Mouse (Mus musculus) midbrain, embryonic 14.5 days (tissue): ENCODE measurements around the gene Aebp1. TPM values are rescaled to one million over a fixed set of nuclear protein-coding genes. Genes with fewer than 3 reads are reported as not detected.

Source experiments
- ATAC-seq: fragments of 200-750 bp; cut with Nextera tagmentation; 2 replicates; pipeline ENCODE4 v1.8.0; 2017; ENCODE audit warnings: moderate number of reproducible peaks, moderate library complexity; ENCODE audit not compliant: low FRiP score, low TSS enrichment
- DNase-seq: peaks from one replicate; pipeline ENCODE4 v3.0.0-alpha.2; 2015
- H3K27ac ChIP-seq: fragments of 300-500 bp; sonication (generic); replicated peaks from 2 replicates; pipeline ENCODE4 v1.5.1; 2014; ENCODE audit warnings: mild to moderate bottlenecking, low read depth, low read length, moderate library complexity
- H3K27me3 ChIP-seq: fragments of 300-500 bp; sonication (generic); 2 replicates; pipeline ENCODE4 v1.6.1; 2014; ENCODE audit warnings: low read length, control low read depth, mixed read lengths; ENCODE audit not compliant: control insufficient read depth, insufficient read depth
- H3K36me3 ChIP-seq: fragments of 300-500 bp; sonication (generic); 2 replicates; pipeline ENCODE4 v1.6.1; 2014; ENCODE audit warnings: low read length, control low read depth; ENCODE audit not compliant: control insufficient read depth, insufficient read depth
- H3K4me1 ChIP-seq: fragments of 300-500 bp; sonication (generic); 2 replicates; pipeline ENCODE4 v1.6.1; 2014; ENCODE audit warnings: mild to moderate bottlenecking, antibody characterized with exemption, low read length, control low read depth; ENCODE audit not compliant: control insufficient read depth, insufficient read depth
- H3K4me2 ChIP-seq: fragments of 300-500 bp; sonication (generic); 2 replicates; pipeline ENCODE4 v1.6.1; 2014; ENCODE audit warnings: mild to moderate bottlenecking, low read length, moderate library complexity
- H3K4me3 ChIP-seq: fragments of 300-500 bp; sonication (generic); replicated peaks from 2 replicates; pipeline ENCODE4 v1.5.1; 2014; ENCODE audit warnings: low read depth, low read length
- H3K9ac ChIP-seq: fragments of 300-500 bp; sonication (generic); replicated peaks from 2 replicates; pipeline ENCODE4 v1.6.1; 2014; ENCODE audit warnings: mild to moderate bottlenecking, low read length, moderate library complexity
- H3K9me3 ChIP-seq: fragments of 300-500 bp; sonication (generic); 2 replicates; pipeline ENCODE4 v1.6.1; 2016; ENCODE audit warnings: low read length, control low read depth, mixed read lengths; ENCODE audit not compliant: control insufficient read depth
- WGBS: fragments of 180-500 bp; shearing (Covaris S2); extraction: QIAGEN DNeasy Blood & Tissue Kit; methylation state at CpG from one replicate; pipeline ENCODE4 v1.1.7; 2014; 5-methylcytosine and 5-hydroxymethylcytosine counted together
- polyA plus RNA-seq: library from polyadenylated mRNA; unstranded; fragments of >200 nt; fragmentation: Nextera tagmentation; extraction: Ambion mirVana; gene quantifications from 2 replicates; pipeline ENCODE4 v1.2.1, GENCODE M21; 2014

Aebp1 gene
- polyA plus RNA-seq, 1 experiment from 2014 or later = 8.5 TPM

DNA sequence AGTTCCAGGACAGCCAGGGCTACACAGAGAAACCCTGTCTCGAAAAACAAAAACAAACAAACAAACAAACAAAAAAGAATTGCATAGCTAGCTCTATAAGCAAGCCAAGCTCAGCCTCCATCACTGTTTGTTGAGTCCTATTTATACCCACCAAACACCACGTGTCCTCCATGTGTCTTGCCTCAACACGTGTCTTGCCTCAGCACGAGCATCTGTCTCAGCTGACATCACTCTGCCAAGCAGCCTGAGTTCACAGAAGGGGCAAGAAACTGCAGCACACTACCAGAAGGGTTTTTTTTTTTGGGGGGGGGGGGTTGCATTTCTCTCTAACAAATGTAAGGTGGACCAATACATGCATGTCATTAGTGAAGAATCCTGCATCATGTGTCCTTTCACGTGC is 11.3 kb upstream of the Aebp1 start:
- ATAC-seq (no peak), DNase-seq (no peak)
- Histone ChIP-seq H3K27me3 (no peaks in the 10 kb centered on the region), H3K36me3 (no peaks in the 10 kb centered on the region), H3K9ac (no peak overlapping the region), H3K27ac (no peak overlapping the region), H3K4me3 (no peak overlapping the region), H3K9me3 (no peaks in the 10 kb centered on the region), H3K4me2 (no peak overlapping the region), H3K4me1 (no peaks in the 10 kb centered on the region; the same call in 1 of the 2 replicates)
- 84% methylated on average over 5 of the region's 5 CpGs for WGBS

DNA sequence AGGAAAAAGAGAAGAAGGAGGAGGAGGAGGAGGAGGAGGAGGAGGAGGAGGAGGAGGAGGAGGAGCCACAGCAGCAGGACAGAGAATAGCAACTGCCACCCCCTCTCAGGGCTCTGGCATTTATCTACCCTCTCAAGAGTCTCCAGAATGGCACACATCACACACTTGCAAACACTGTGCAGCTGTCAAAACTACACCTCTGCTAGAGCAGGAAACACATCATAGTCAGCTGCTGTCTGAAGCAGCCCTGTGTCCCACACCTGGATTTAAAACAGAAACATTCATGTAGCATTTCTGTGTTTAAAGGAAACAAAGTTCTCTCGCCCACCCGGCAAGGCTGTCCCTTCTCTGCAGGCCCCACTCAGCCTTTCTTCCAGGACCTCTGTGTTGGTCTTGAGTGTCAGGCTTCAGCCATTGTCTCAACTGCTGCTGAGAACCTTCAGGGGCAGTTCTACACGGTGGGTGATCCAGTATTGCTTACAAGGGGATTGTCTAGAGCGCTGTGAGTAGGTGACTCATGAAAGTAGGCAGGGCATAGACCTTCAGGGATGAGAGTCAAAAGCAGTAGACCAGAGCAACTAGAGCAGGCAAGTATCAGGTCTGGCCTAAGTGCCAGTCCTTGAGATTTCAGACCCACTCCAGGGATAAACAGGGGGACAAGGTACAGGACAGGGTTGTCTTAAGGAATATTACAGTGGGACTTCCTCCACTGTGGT is 10.6 kb upstream of the Aebp1 start:
- ATAC-seq (no peak), DNase-seq (no peak)
- Histone ChIP-seq H3K36me3 (no peaks in the 10 kb centered on the region), H3K9me3 (no peaks in the 10 kb centered on the region), H3K27me3 (no peaks in the 10 kb centered on the region), H3K4me2 (no peak overlapping the region), H3K4me1 (no peaks in the 10 kb centered on the region; the same call in 1 of the 2 replicates), H3K4me3 (no peak overlapping the region), H3K9ac (no peak overlapping the region), H3K27ac (no peak overlapping the region)
- 66% methylated on average over 4 of the region's 4 CpGs for WGBS

DNA sequence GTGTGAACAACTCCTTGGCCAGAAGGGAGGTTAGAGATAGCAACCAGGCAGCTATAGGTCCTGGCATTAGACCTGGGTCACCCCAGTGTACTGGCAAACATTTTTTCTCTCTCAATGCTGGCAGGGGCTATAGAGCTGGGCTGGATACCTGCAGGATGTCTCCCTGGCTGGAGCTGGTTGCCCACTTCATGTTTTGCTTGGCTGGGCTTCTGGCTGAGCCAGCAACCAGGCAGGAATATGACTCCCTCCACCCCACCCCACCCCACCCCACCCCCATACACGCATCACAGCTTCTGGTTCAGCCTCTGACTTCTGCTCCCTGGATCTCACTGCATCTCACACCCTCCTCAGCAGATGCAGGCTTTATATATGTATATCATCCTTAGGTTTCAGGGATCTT is 9.4 kb upstream of the Aebp1 start:
- 50% methylated on average over 1 of the region's 1 CpGs for WGBS
- Histone ChIP-seq H3K9ac (no peak overlapping the region), H3K27ac (no peak overlapping the region), H3K36me3 (no peaks in the 10 kb centered on the region), H3K9me3 (no peaks in the 10 kb centered on the region), H3K27me3 (no peaks in the 10 kb centered on the region), H3K4me1 (no peaks in the 10 kb centered on the region; the same call in 1 of the 2 replicates), H3K4me3 (no peak overlapping the region), H3K4me2 (no peak overlapping the region)
- DNase-seq (no peak), ATAC-seq (no peak)

GRCm38 (mm10) chr11:5855481-5855880 is 6.3 kb upstream of the Aebp1 start:
- Histone ChIP-seq H3K27me3 (no peaks in the 10 kb centered on the region; the same call in 1 of the 2 replicates), H3K9me3 (no peaks in the 10 kb centered on the region), H3K27ac (no peak overlapping the region), H3K36me3 (no peaks in the 10 kb centered on the region), H3K4me3 (no peak overlapping the region), H3K4me2 (no peak overlapping the region), H3K4me1 (no peaks in the 10 kb centered on the region), H3K9ac (no peak overlapping the region)
- no peak for DNase-seq
- no peak for ATAC-seq

DNA sequence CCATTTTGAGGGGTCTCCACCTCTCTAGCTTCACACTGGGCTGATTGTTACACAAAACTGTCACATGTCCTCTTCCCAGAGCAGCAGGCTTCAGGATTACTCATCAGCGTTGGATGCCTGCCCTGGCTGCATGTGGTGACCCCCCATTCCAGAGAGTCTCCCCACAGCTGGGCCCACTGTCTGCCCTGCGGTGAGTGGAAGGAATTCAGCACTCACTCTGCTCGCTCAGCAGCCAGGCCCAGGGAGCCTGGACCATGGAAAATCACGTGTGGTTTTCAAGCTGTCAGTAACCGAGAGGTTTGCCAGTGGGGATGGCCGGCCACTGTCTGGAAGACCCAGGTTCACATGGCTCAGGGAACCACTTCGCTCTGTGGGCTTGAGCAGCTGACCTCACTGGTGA is 5.8 kb upstream of the Aebp1 start:
- 43% methylated on average over 7 of the region's 7 CpGs for WGBS
- no peaks in the 10 kb centered on the region for H3K36me3 ChIP-seq
- no peak overlapping the region for H3K4me3 ChIP-seq
- no peaks in the 10 kb centered on the region for H3K4me1 ChIP-seq
- ATAC-seq (no peak), DNase-seq (no peak)
- H3K27ac ChIP-seq = no peak overlapping the region
- no peaks in the 10 kb centered on the region; the same call in 1 of the 2 replicates for H3K27me3 ChIP-seq
- no peaks in the 10 kb centered on the region for H3K9me3 ChIP-seq
- H3K9ac ChIP-seq = no peak overlapping the region
- no peak overlapping the region for H3K4me2 ChIP-seq

- Histone ChIP-seq H3K9ac (no peak overlapping the region), H3K4me3 (no peak overlapping the region), H3K36me3 (no peaks in the 10 kb centered on the region), H3K9me3 (no peaks in the 10 kb centered on the region), H3K27me3 (peaks cover 6% of the 10 kb centered on the region; the same call in 1 of the 2 replicates), H3K4me2 (no peak overlapping the region), H3K4me1 (peaks cover 3% of the 10 kb centered on the region; the same call in 1 of the 2 replicates), H3K27ac (no peak overlapping the region)
- DNase-seq = no peak
- ATAC-seq = no peak
- WGBS = 78% methylated on average over 8 of the region's 8 CpGs
These were observed 5.1 kb upstream of the Aebp1 start for GRCm38 (mm10) chr11:5856479-5857130.

GRCm38 (mm10) chr11:5858723-5859122 is 3.0 kb upstream of the Aebp1 start:
- 69% methylated on average over 1 of the region's 1 CpGs for WGBS
- no peak overlapping the region for H3K9ac ChIP-seq
- H3K4me2 ChIP-seq = no peak overlapping the region
- peaks cover 4% of the 10 kb centered on the region; the same call in 1 of the 2 replicates for H3K4me1 ChIP-seq
- H3K9me3 ChIP-seq = no peaks in the 10 kb centered on the region
- ATAC-seq (no peak), DNase-seq (no peak)
- no peak overlapping the region for H3K27ac ChIP-seq
- H3K4me3 ChIP-seq = no peak overlapping the region
- H3K27me3 ChIP-seq = peaks cover 23% of the 10 kb centered on the region; the same call in 1 of the 2 replicates
- H3K36me3 ChIP-seq = no peaks in the 10 kb centered on the region

DNA sequence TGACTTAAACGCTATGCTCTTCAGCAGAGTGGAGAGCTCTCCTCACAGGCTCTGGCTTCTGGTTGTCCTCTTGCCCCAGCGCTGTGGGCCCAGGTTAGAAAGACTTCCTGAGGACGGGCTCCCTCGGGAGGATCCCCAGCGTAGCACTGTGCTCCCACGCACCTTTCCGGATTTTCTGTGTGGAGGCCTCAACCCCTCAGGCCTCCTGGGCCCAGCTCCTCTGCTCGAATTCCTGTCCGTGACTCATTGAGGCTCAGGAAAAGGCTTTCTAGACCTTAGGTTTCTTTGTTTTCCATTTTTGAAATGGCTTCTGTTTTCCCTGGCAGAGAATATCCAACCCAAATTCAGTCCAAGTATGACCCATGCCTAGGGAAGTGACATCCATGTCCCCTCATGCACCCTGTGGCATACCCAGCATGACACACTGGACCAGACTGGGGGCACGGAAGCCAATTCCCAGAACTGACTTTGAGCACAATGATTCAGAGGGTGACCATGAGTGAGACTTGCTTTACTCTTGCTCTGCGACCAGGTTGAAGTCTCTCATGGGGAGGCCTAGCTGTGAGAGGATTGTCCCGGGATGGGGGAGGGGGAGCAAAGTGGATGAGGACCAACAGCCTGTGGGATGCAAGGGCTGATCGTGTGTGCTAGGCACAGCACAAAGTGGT is 1.7 kb upstream of the Aebp1 start:
- peaks cover 4% of the 10 kb centered on the region; the same call in 1 of the 2 replicates for H3K4me1 ChIP-seq

More for the DNA sequence above, 1.7 kb upstream of the Aebp1 start:
- Histone ChIP-seq H3K4me2 (no peak overlapping the region), H3K9me3 (no peaks in the 10 kb centered on the region), H3K27me3 (peaks cover 23% of the 10 kb centered on the region; the same call in 1 of the 2 replicates), H3K9ac (no peak overlapping the region), H3K4me3 (no peak overlapping the region), H3K27ac (no peak overlapping the region), H3K36me3 (no peaks in the 10 kb centered on the region)
- DNase-seq = no peak
- WGBS = 88% methylated on average over 13 of the region's 13 CpGs
- no peak for ATAC-seq
